Mouse (Mus musculus): ENCODE measurements at regions not wholly inside any gene's neighbourhood (a gene's known extent, or its start where the extent isn't known, plus 50 kb on each side); places are given as distances from the start of the nearest gene placed in this dataset.
"Not testable (repeated sequence)": the region's sequence is repeated elsewhere in the genome, so short reads cannot be mapped to it uniquely, and the experiment has no call there.

DNA sequence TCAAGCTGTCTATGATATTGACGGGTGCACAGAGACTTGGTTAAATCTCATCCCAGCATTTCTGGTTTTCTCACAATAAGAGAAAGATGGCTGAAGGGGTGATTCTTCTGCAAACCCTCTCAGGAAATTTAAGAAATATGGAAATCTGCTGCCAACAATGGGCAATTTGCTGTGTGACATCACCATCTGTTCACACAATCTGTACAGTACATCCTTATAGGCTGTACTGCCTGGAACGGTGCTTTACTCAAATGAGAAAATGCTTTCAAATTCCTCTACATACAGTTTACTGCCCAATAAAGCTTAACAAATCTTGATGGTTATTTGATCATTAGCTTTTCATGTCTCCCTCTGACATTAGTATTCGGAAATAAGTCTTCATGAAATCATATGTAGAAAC, 172.4 kb upstream of the Hsf2 start:
- in situ Hi-C loops (cut with MseI, MboI), result no loop called here

DNA sequence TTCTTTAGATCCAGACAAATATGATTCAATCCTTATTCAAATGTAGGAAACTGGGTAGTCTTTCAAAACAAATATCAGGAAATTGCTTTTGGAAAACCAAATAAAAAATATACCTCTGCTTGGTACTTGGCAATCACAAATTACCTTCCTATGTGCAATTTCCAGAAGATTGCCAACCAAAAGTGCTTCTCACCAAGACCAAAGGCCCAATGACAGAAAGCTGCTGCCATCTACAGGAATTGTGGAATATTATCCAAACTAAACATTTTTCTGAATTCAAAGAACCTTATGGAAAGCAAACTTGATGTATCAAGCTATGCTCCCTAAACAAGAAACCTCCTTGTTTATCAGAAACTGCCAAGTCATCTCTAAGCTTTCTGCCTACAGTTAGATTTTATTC, 169.1 kb upstream of the Hsf2 start:
- in situ Hi-C loops (cut with MseI, MboI), result no loop called here

DNA sequence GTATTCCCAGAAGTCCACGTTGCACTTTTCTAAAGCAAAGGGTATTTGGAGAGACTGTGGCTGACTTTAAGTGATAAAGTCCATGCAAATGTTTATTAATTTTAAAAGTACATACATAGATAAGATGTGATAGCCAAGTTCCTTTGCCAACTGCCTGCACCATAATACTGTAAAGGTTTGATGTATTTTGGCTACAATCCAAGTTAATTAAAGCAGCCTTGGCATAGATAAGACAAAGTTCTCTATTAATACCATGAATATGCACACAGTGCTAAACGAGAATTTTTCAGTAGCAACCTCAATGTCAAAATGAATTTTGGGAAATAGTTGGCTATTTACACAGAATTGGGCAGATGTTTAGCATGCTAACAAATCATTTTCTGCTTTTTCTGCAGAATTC, 167.0 kb upstream of the Hsf2 start:
- in situ Hi-C loops (cut with MseI, MboI), result no loop called here

DNA sequence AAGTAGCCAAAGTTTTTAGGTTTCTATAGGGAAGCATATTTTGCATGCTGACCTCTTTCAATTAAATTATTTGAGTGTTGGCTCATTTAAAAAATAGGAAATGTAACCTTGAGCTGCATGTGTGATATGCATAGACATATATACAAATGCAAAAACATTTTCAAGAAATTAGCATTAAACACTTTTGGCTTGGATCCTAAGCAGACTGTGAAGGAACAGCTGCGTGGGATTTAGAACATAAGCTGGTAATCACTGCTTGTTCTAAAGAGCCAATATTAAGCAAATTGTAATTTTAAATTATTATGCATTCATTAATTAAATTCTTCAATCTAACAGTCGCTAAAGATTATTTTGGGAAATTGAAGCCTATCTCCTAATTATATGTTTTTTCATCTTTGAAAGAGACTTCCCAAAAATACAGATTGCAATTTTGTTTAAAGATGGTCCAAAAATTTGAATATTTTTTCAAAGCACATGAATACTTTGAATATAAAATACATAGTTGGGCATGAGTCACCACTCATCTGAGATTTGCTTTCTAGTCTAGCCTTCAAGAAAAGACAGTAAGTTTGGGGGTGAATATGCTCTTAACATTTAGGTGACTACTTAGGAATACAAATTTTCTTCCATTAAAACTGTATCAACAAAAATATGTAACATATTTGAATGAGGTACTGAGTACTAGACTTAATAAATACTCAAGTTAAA, 163.3 kb upstream of the Hsf2 start:
- in situ Hi-C loops (cut with MseI, MboI), result no loop called here

DNA sequence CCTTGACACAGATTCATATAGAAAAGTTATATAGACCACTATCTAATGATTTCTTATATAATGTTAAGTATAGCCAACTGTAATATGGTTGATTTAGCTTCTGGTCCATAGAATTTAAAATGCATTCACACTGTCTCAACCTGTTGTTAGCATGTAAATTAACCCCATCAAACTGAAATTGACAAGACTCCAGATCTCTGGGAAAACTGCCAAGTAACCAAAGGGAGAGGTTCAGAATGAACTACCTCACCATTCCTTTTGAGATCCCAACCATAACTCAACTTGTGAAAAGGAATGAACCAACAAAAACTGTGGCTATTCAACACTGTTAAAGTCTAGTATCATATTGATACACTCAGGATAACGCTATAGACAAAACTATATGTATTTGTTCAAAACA, 162.0 kb upstream of the Hsf2 start:
- in situ Hi-C loops (cut with MseI, MboI), result no loop called here

DNA sequence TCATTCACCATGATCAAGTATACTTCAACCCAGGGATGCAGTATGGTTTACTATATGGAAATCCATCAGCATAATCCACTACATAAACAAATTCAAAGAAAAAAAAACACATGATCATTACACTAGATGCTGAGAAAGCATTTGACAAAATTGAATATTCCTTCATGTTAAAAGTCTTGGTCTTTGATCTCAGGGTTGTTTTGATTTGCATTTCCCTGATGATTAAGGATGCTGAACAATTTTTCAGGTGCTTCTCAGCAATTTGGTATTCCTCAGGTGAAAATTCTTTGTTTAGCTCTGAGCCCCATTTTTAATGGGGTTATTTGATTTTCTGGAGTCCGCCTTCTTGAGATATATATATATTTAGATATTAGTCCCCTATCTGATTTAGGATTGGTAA, 123.4 kb upstream of the Hsf2 start:
- in situ Hi-C loops (cut with MseI, MboI), result not testable (repeated sequence)
